Mouse (Mus musculus) layer of hippocampus, adult 2 months (tissue): ENCODE measurements around the gene Samd5. TPM values are rescaled to one million over a fixed set of nuclear protein-coding genes. Genes with fewer than 3 reads are reported as not detected.

Source experiments
- DNase-seq, 2 experiments: peaks; one replicate each; pipeline ENCODE4 v3.0.0; 2022; ENCODE audit warnings: low spot score in 2 of 2
- H3K27ac ChIP-seq: fragments of 200-600 bp; 2 replicates; pipeline ENCODE4 v1.8.1; 2022
- H3K4me3 ChIP-seq: fragments of 200-600 bp; 2 replicates; pipeline ENCODE4 v1.8.1; 2022; ENCODE audit warnings: mild to moderate bottlenecking
- CTCF ChIP-seq: fragments of 200-600 bp; conservative IDR thresholded peaks from 2 replicates; pipeline ENCODE4 v1.8.1; 2022; ENCODE audit warnings: antibody characterized with exemption, mild to moderate bottlenecking, moderate library complexity
- total RNA-seq, 2 experiments: library from RNA; stranded (reverse); gene quantifications; 2 replicates each; pipeline ENCODE4 v1.2.3; 2021

Samd5 gene
- total RNA-seq, 2 experiments from 2014 or later, result 15.2 to 17.0 TPM

GRCm38 (mm10) chr10:9596228-9596627, 78.8 kb downstream of the Samd5 start:
- TF ChIP-seq CTCF, result no peak
- DNase-seq, result no peak
- Histone ChIP-seq H3K27ac (no peak overlapping the region), H3K4me3 (no peak overlapping the region)

GRCm38 (mm10) chr10:9594666-9595065, 80.3 kb downstream of the Samd5 start:
- Histone ChIP-seq H3K4me3 (no peak overlapping the region), H3K27ac (no peak overlapping the region)
- no peak for TF ChIP-seq CTCF
- no peak for DNase-seq

- DNase-seq, result no peak
- H3K4me3 ChIP-seq, result no peak overlapping the region
- H3K27ac ChIP-seq, result no peak overlapping the region
- no peak for TF ChIP-seq CTCF
Observed at GRCm38 (mm10) chr10:9590606-9591005, 84.4 kb downstream of the Samd5 start.

- TF ChIP-seq CTCF, result no peak
- DNase-seq, result peak in 1 of 2 experiments; percentile 43
- Histone ChIP-seq H3K4me3 (no peak overlapping the region), H3K27ac (no peak overlapping the region)
Observed at GRCm38 (mm10) chr10:9586328-9586727, 88.7 kb downstream of the Samd5 start.

- no peak for DNase-seq
- Histone ChIP-seq H3K4me3 (no peak overlapping the region), H3K27ac (no peak overlapping the region)
- TF ChIP-seq CTCF, result no peak
Observed at GRCm38 (mm10) chr10:9579374-9579773, 95.6 kb downstream of the Samd5 start.

- peak; percentile 33 to 66 for DNase-seq
- no peak overlapping the region for H3K4me3 ChIP-seq
- H3K27ac ChIP-seq, result no peak overlapping the region
- peak; percentile 86 for TF ChIP-seq CTCF
Observed at GRCm38 (mm10) chr10:9575605-9576004, 99.4 kb downstream of the Samd5 start.

GRCm38 (mm10) chr10:9574135-9574534, 100.9 kb downstream of the Samd5 start:
- Histone ChIP-seq H3K27ac (no peak overlapping the region), H3K4me3 (no peak overlapping the region)
- TF ChIP-seq CTCF, result no peak
- DNase-seq, result no peak

Other genes with a start within 250 kb of the Samd5 start
- 100 to 1,000 TPM; 117 to 122 TPM for gene Stxbp5, start 225.9 kb upstream of the Samd5 start, total RNA-seq